Mouse (Mus musculus) lung, adult 2 months (tissue): ENCODE results near the gene Dbndd2.

Source experiments
- CTCF ChIP-seq: fragments of 200-500 bp; IDR thresholded peaks from 2 replicates; pipeline ENCODE4 v1.5.1; 2011; ENCODE audit warnings: mild to moderate bottlenecking, low read length, control low read depth; ENCODE audit not compliant: insufficient read depth
- POLR2A ChIP-seq: fragments of 200-500 bp; IDR thresholded peaks from 2 replicates; pipeline ENCODE4 v1.6.1; 2011; ENCODE audit warnings: low read depth, mild to moderate bottlenecking, control low read depth, low read length, borderline replicate concordance; ENCODE audit errors: extremely low read depth

GRCm38 (mm10) chr2:164455421-164456190 lies 30.3 kb upstream of the Dbndd2 start:
- TF ChIP-seq CTCF (no peak), POLR2A (no peak)
